Mouse (Mus musculus) ovary, adult 18-20 months (tissue): ENCODE measurements around the gene Col8a2.

Experiments
- DNase-seq: peaks from one replicate; pipeline ENCODE4 v3.0.0; 2022; ENCODE audit warnings: low spot score, mixed read lengths

The Col8a2 gene

DNA sequence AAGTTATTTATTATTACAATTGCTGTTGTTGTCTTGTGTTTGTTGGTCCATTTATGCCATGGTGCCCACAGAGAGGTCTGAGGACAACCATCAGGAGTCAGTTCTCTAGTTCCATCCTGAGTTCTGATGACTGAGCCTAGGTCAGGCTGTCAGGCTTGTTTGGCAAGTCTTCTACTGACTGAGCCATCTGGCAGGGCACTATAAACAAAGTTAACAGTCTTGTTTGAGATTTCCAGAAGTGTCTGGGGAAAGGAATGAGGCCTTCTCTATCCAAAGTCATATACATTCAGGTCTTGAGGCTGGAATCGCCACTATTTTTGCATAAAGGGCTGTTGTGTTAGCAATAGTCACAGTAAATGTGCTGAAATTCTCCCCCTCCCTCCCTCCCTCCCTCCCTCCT lies 45.2 kb downstream of the Col8a2 start:
- DNase-seq: no peak

DNA sequence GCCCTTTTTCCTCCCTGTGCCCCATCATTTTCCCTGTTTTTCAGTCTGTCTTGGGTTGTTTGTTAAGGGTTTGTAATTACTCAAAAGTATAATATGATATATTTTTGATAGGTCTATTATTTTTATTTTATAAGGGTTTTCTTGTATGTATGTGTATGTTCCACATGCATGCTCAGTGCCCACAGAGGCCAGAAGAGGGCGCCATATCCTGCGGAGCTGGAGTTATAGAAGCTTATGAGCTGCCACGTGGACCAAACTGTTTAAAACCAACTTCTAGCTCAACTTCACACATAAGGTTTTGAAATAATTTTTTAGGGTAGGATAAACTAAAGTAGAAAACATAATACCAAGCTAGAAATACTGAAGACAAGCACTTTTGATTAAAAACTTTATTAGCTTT lies 45.8 kb downstream of the Col8a2 start:
- DNase-seq: no peak

DNA sequence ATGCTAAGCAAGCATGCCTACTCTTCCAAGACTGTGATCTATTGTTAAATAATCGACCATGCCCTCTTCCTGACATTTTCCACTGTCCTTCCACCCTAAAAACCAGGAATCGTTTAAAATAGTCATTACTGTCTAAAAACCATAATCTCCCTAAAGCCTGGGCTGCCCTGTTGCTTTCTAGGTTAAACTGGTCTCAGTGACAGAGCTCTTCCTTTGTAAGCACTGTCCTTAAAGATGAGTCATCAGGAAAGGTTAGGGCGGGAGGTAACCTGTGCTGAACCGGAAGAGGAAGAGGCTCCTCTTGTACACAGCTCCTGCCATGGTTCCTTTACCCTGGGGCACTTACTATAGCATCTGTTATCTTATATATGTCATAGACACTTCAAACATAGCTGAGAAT lies 52.9 kb downstream of the Col8a2 start:
- no peak for DNase-seq

DNA sequence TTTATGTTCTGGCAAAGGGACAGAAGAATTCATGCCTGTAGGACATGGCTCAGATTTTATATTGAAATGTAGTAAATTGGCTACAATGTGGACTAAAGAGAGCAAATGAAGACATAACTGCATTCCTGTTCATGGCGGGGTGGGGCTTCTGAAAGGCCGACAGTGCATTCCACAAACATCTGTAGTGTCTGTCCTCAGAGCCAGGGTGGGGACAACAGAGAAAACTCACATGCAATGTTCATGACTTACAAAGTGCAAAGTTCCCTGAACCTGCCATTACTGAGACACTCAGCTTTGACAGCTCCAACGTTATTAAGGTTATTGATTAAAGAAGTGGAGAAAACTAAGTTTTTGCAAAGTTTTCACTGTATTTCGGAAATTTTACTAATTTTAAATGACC lies 56.9 kb downstream of the Col8a2 start:
- DNase-seq: no peak

DNA sequence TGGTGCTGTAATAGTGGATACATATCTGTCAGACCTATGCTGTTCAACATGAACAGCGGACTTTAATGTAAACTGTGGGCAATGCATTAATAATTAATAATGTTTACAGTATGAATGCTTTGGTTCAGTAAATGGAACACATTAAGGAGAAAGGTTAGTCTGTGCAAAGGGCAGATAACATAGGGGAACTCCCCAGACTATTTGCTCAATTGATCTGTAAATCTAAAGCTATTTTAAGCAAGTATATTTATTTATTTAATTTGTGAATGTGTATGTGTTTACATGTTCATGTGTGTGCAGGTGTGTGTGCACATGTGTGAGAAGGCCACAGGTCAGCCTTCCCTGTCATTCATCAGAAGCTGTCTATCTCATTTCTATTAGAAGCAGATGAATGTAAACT lies 73.5 kb downstream of the Col8a2 start:
- DNase-seq: no peak
